Mouse (Mus musculus) kidney, postnatal 0 days (tissue): ENCODE data around the gene Tprn. TPM values are rescaled to one million over a fixed set of nuclear protein-coding genes. Genes with fewer than 3 reads are reported as not detected.

Source experiments
- ATAC-seq: fragments of 200-750 bp; cut with Nextera tagmentation; replicated peaks from 2 replicates; pipeline ENCODE4 v1.8.0; 2017; ENCODE audit warnings: low read depth, moderate number of reproducible peaks, moderate TSS enrichment, moderate library complexity; ENCODE audit not compliant: low FRiP score
- DNase-seq: peaks from one replicate; pipeline ENCODE4 v3.0.0-alpha.2; 2016; ENCODE audit warnings: low spot score
- H3K27ac ChIP-seq: fragments of 300-500 bp; sonication (generic); 2 replicates; pipeline ENCODE4 v1.5.1; 2014; ENCODE audit warnings: mild to moderate bottlenecking
- H3K27me3 ChIP-seq: fragments of 300-500 bp; sonication (generic); 2 replicates; pipeline ENCODE4 v1.6.1; 2014; ENCODE audit warnings: low read length, mixed read lengths; ENCODE audit not compliant: insufficient read depth
- H3K36me3 ChIP-seq: fragments of 300-500 bp; sonication (generic); 2 replicates; pipeline ENCODE4 v1.6.1; 2014; ENCODE audit warnings: low read length, mixed read lengths; ENCODE audit not compliant: insufficient read depth
- H3K4me1 ChIP-seq: fragments of 300-500 bp; sonication (generic); replicated peaks from 2 replicates; pipeline ENCODE4 v1.6.1; 2014; ENCODE audit warnings: antibody characterized with exemption, low read length, mixed read lengths; ENCODE audit not compliant: insufficient read depth
- H3K4me2 ChIP-seq: fragments of 300-500 bp; sonication (generic); 2 replicates; pipeline ENCODE4 v1.6.1; 2014; ENCODE audit warnings: mild to moderate bottlenecking, low read length, moderate library complexity, mixed read lengths
- H3K4me3 ChIP-seq: fragments of 300-500 bp; sonication (generic); replicated peaks from 2 replicates; pipeline ENCODE4 v1.5.1; 2014; ENCODE audit warnings: low read depth, low read length
- H3K9ac ChIP-seq: fragments of 300-500 bp; sonication (generic); 2 replicates; pipeline ENCODE4 v1.6.1; 2014; ENCODE audit warnings: low read depth, low read length
- H3K9me3 ChIP-seq: fragments of 300-500 bp; sonication (generic); replicated peaks from 2 replicates; pipeline ENCODE4 v1.6.1; 2016; ENCODE audit warnings: low read length, inconsistent platforms, mixed read lengths
- CTCF ChIP-seq: IDR thresholded peaks from 2 replicates; pipeline ENCODE4 v1.5.1; 2016; ENCODE audit warnings: antibody characterized with exemption, low read depth, mild to moderate bottlenecking, moderate library complexity
- WGBS: fragments of 180-500 bp; shearing (Covaris S2); extraction: QIAGEN DNeasy Blood & Tissue Kit; methylation state at CpG from one replicate; pipeline ENCODE4 v1.1.7; 2014; 5-methylcytosine and 5-hydroxymethylcytosine counted together
- polyA plus RNA-seq: library from polyadenylated mRNA; unstranded; fragments of >200 nt; fragmentation: Nextera tagmentation; extraction: Ambion mirVana; gene quantifications from 2 replicates; pipeline ENCODE4 v1.2.1, GENCODE M21; 2015

Tprn gene
- polyA plus RNA-seq, 1 experiment from 2014 or later = 17.1 TPM

DNA sequence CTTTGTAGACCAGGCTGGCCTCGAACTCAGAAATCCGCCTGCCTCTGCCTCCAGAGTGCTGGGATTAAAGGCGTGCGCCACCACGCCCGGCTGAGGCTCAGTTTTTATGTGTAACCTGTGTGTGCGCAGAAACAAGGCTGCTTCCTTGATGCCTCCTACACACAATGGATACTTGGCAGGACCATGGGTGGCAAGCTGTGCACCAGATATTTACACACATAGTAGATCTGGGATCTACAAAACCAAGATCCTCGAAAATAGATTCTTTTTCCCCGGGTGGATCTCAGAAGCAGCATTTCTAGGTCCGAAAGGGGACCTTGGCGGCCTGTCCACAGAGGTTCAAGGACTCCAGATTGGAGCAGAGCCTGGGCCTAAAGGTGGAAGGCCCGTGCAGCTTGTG, 548 bp upstream of the Tprn start:
- peaks cover 31% of the 10 kb centered on the region for H3K4me1 ChIP-seq
- no peaks in the 10 kb centered on the region for H3K9me3 ChIP-seq
- peak overlapping the region; percentile 62 for H3K4me3 ChIP-seq
- H3K4me2 ChIP-seq = peak overlapping the region; percentile 99
- ATAC-seq = no peak
- no peaks in the 10 kb centered on the region for H3K27me3 ChIP-seq
- H3K9ac ChIP-seq = no peak overlapping the region; the same call in 1 of the 2 replicates
- H3K36me3 ChIP-seq = no peaks in the 10 kb centered on the region
- no peak for DNase-seq
- no peak for TF ChIP-seq CTCF
- WGBS = 45% methylated on average over 12 of the region's 12 CpGs
- H3K27ac ChIP-seq = peak overlapping the region; percentile 62; the same call in 1 of the 2 replicates

- Histone ChIP-seq H3K27ac (peak overlapping the region; percentile 70), H3K9me3 (no peaks in the 10 kb centered on the region), H3K4me1 (peaks cover 32% of the 10 kb centered on the region), H3K4me2 (peak overlapping the region; percentile 99), H3K27me3 (no peaks in the 10 kb centered on the region), H3K36me3 (no peaks in the 10 kb centered on the region), H3K9ac (peak overlapping the region; percentile 75), H3K4me3 (peak overlapping the region; percentile 62)
- no peak for TF ChIP-seq CTCF
- ATAC-seq (no peak; the same call in 1 of the 2 replicates), DNase-seq (no peak)
- under 1% methylated on average over 78 of the region's 82 CpGs for WGBS
These were observed 591 bp downstream of the Tprn start for GRCm38 (mm10) chr2:25262795-25263622.

DNA sequence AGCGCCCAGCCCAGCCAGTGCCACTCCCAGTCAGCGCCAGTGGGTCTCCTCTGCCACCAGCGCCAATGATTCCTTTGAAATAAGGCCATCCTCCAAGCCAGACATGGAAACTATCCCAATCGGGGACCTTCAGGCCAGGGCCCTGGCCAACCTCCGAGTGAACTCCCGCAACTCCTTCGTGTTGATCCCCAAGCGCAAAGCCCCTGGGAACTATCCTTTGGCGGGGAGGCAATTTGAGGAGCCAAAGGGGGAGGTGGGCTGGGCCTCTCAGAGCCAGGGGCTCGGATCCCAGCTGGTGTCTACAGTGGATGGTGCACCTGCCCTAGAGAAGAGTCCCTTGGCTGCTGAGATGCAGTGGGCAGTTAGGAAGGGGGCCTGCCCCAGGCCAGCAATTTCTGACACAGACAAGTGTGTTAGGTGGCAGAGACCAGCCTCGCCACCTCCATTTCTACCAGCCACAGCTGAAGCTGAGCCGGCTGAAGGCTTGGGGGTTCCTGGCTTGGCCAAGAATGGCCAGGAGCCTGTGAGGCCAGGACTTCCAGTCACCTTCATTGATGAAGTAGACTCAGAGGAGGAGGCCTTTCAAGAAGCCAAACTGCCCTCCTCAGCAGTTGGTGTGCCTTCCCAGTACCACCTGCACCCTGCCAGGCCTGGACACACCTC, 1.3 kb downstream of the Tprn start:
- Histone ChIP-seq H3K4me1 (peaks cover 32% of the 10 kb centered on the region), H3K27ac (no peak overlapping the region), H3K9me3 (no peaks in the 10 kb centered on the region), H3K4me2 (peak overlapping the region; percentile 99), H3K9ac (peak overlapping the region; percentile 75), H3K4me3 (peak overlapping the region; percentile 62), H3K27me3 (no peaks in the 10 kb centered on the region), H3K36me3 (peaks cover 4% of the 10 kb centered on the region; the same call in 1 of the 2 replicates)
- WGBS = 25% methylated on average over 12 of the region's 12 CpGs
- ATAC-seq (no peak), DNase-seq (no peak)
- no peak for TF ChIP-seq CTCF

DNA sequence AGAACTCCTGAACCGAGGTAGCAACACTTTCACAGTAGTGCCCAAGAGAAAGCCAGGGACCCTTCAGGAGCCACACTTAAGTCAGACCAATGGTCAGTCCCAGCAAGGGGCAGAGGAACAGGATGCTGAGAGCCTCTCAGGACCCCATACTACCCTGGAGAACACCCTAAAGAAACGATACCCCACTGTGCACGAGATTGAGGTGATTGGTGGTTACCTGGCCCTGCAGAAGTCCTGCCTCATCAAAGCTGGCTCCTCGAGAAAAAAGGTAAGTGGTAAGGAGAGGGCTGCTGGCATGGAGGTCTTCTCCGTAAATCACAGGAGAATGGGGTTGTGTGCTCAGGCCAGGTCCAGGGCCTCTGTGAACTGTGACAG, 1.9 kb downstream of the Tprn start:
- ATAC-seq = no peak
- Histone ChIP-seq H3K4me3 (peak overlapping the region; percentile 62; the same call in 1 of the 2 replicates), H3K27ac (0 out of 2 replicates have a peak overlapping the region, but pooled peaks have one; percentile 43), H3K27me3 (no peaks in the 10 kb centered on the region), H3K4me2 (peak overlapping the region; percentile 99), H3K9ac (peak overlapping the region; percentile 75), H3K9me3 (no peaks in the 10 kb centered on the region), H3K36me3 (peaks cover 7% of the 10 kb centered on the region; the same call in 1 of the 2 replicates), H3K4me1 (peaks cover 32% of the 10 kb centered on the region)
- no peak for DNase-seq
- 78% methylated on average over 5 of the region's 5 CpGs for WGBS
- no peak for TF ChIP-seq CTCF

DNA sequence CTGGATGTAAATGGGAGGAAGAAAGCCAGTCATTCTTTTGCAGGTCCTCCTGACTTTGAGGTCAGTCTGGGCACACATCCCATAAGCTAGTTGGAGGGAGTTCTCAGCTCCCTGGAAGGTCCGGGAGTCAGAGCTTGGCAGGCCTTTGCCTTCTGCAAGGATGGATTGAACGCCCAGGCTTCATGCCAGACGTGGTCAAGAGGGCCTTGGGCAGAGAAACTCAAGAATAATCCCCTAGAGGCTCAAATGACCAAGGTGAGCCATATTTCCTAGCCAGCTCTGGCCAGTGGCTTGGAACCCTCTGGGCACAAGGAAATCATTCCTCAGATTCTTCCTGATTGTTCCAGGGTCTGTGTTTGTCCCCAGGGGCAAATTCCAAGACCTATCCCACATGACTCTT, 2.4 kb downstream of the Tprn start:
- DNase-seq = no peak
- Histone ChIP-seq H3K27ac (peak overlapping the region; percentile 43; the same call in 1 of the 2 replicates), H3K27me3 (no peaks in the 10 kb centered on the region), H3K9ac (no peak overlapping the region), H3K4me2 (peak overlapping the region; percentile 99; the same call in 1 of the 2 replicates), H3K9me3 (no peaks in the 10 kb centered on the region), H3K4me3 (no peak overlapping the region), H3K36me3 (peaks cover 13% of the 10 kb centered on the region; the same call in 1 of the 2 replicates), H3K4me1 (peaks cover 32% of the 10 kb centered on the region)
- TF ChIP-seq CTCF = no peak
- ATAC-seq = no peak
- 54% methylated on average over 3 of the region's 3 CpGs for WGBS

DNA sequence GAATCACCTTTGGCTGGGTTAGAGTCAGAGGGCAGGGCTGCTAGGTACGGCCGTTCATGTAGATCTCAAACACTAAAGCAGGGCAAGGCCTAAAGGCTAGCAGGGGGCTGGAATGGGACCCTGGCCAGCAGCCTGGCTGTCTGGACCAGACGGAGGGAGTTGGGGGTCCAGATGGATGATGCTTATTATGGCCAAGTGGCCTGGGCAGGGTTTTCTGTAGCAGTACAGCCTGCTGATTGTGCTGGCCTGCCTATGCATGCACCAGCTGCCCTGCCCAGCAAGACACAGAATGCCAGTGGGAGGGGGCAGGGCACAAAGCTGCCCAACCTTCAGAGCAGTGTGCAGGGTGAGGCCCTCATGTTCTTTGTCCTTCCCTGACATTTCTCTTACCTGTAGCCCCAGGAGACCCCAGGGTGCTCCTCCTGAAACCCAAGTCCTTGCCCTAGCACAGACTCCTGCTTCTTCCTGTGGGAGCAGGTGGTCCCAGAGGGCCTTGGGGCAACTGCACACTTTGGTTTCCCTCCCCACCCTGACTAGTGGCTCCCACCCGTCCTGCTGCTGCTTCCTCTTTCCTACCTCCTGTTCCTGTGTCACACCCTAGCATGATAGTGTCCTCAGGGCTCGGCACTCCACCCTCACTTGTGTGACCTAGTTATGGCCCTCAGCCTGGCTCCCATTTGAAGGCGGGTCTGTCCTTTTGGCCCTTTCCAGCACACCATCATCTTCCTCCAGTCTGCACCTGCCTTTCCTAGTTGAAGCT, 3.7 kb downstream of the Tprn start:
- Histone ChIP-seq H3K36me3 (peaks cover 20% of the 10 kb centered on the region; the same call in 1 of the 2 replicates), H3K9me3 (no peaks in the 10 kb centered on the region), H3K4me2 (peak overlapping the region; percentile 99), H3K4me3 (no peak overlapping the region), H3K9ac (peak overlapping the region; percentile 24; the same call in 1 of the 2 replicates), H3K4me1 (peaks cover 34% of the 10 kb centered on the region), H3K27me3 (no peaks in the 10 kb centered on the region), H3K27ac (peak overlapping the region; percentile 39)
- WGBS = 62% methylated on average over 6 of the region's 6 CpGs
- ATAC-seq (no peak), DNase-seq (no peak)
- TF ChIP-seq CTCF = no peak
